Mouse (Mus musculus) embryonic facial prominence, embryonic 11.5 days (tissue): ENCODE results near the gene Ykt6. TPM values are rescaled to one million over a fixed set of nuclear protein-coding genes. Genes with fewer than 3 reads are reported as not detected.

Experiments used
- polyA plus RNA-seq: library from polyadenylated mRNA; unstranded; fragments of >200 nt; fragmentation: Nextera tagmentation; extraction: Ambion mirVana; gene quantifications from 2 replicates; pipeline ENCODE4 v1.2.1, GENCODE M21; 2014

Gene Ykt6
- polyA plus RNA-seq, 1 experiment from 2014 or later, result 30.1 TPM

Other genes with a start within 250 kb of the Ykt6 start
- gene Mrps24, start 240.0 kb upstream of the Ykt6 start, polyA plus RNA-seq, result 170 and 176 TPM in 2 replicates
- gene Urgcp, start 193.3 kb upstream of the Ykt6 start, polyA plus RNA-seq, result 9.4 and 10.1 TPM in 2 replicates
- 121 and 126 TPM in 2 replicates for gene Dbnl, start 167.2 kb upstream of the Ykt6 start, polyA plus RNA-seq
- 9.7 and 10.6 TPM in 2 replicates for gene Pgam2, start 152.0 kb upstream of the Ykt6 start, polyA plus RNA-seq
- 7.0 and 7.1 TPM in 2 replicates for gene Polm, start 117.7 kb upstream of the Ykt6 start, polyA plus RNA-seq
- 8.3 and 10.3 TPM in 2 replicates for gene Aebp1, start 93.7 kb upstream of the Ykt6 start, polyA plus RNA-seq
- 101 and 105 TPM in 2 replicates for gene Pold2, start 77.4 kb upstream of the Ykt6 start, polyA plus RNA-seq
- gene Myl7, start 56.9 kb upstream of the Ykt6 start, polyA plus RNA-seq, result 7.6 and 25.4 TPM in 2 replicates
- 2.2 and 2.6 TPM in 2 replicates for gene Gck, start 5.6 kb upstream of the Ykt6 start, polyA plus RNA-seq
- gene Camk2b, start 110.7 kb downstream of the Ykt6 start, polyA plus RNA-seq, result 1.6 and 1.7 TPM in 2 replicates
- gene A730071L15Rik, start 244.3 kb downstream of the Ykt6 start, polyA plus RNA-seq, result 0.36 and 0.61 TPM in 2 replicates
- 41.7 and 43.0 TPM in 2 replicates for gene Nudcd3, start 244.7 kb downstream of the Ykt6 start, polyA plus RNA-seq